Mouse (Mus musculus) erythroblast, embryonic 14.5 days (primary cell): ENCODE results near the gene Gm17018. TPM values are rescaled to one million over a fixed set of nuclear protein-coding genes. Genes with fewer than 3 reads are reported as not detected.

Source experiments
- H3K27me3 ChIP-seq: 2 replicates; pipeline ENCODE4 v1.6.1; 2012; ENCODE audit warnings: inconsistent platforms; ENCODE audit not compliant: control insufficient read depth
- H3K36me3 ChIP-seq: 2 replicates; pipeline ENCODE4 v1.6.1; 2012; ENCODE audit warnings: mild to moderate bottlenecking, inconsistent platforms; ENCODE audit not compliant: control insufficient read depth
- H3K4me1 ChIP-seq: 2 replicates; pipeline ENCODE4 v1.6.1; 2012; ENCODE audit warnings: inconsistent platforms; ENCODE audit not compliant: control insufficient read depth
- H3K4me3 ChIP-seq: replicated peaks from 2 replicates; pipeline ENCODE3; 2012; ENCODE audit warnings: moderate library complexity, mild to moderate bottlenecking, inconsistent platforms
- H3K9me3 ChIP-seq: 2 replicates; pipeline ENCODE4 v1.6.1; 2012; ENCODE audit warnings: low read length, inconsistent platforms, mixed read lengths; ENCODE audit not compliant: control insufficient read depth
- GATA1 ChIP-seq: IDR thresholded peaks from 2 replicates; pipeline ENCODE4 v1.6.1; 2012; ENCODE audit warnings: low read length, inconsistent platforms, mixed read lengths
- TAL1 ChIP-seq: IDR thresholded peaks from 3 replicates; pipeline ENCODE4 v1.6.1; 2012; ENCODE audit warnings: low read length, inconsistent platforms, mixed read lengths
- polyA plus RNA-seq: library from polyadenylated mRNA; stranded (reverse); fragments of >175 nt; gene quantifications from 2 replicates; pipeline ENCODE4 v1.2.3, GENCODE M21; 2012

Gm17018 gene
- polyA plus RNA-seq, 1 experiment = 1.9 TPM

GRCm38 (mm10) chr19:45573861-45574267 lies 13.4 kb downstream of the Gm17018 start:
- H3K36me3 ChIP-seq = peaks cover 28% of the 10 kb centered on the region
- H3K27me3 ChIP-seq = no peaks in the 10 kb centered on the region
- peaks cover 48% of the 10 kb centered on the region for H3K4me1 ChIP-seq
- H3K9me3 ChIP-seq = no peaks in the 10 kb centered on the region
- TF ChIP-seq TAL1 (no peak), GATA1 (no peak)
- H3K4me3 ChIP-seq = no peak overlapping the region

- H3K27me3 ChIP-seq = no peaks in the 10 kb centered on the region
- H3K36me3 ChIP-seq = peaks cover 33% of the 10 kb centered on the region
- H3K4me3 ChIP-seq = no peak overlapping the region
- no peaks in the 10 kb centered on the region for H3K9me3 ChIP-seq
- peaks cover 48% of the 10 kb centered on the region for H3K4me1 ChIP-seq
- no peak for TF ChIP-seq GATA1
- no peak for TF ChIP-seq TAL1
Measured at GRCm38 (mm10) chr19:45574339-45574898, 14.0 kb downstream of the Gm17018 start.

GRCm38 (mm10) chr19:45574941-45575631 lies 14.7 kb downstream of the Gm17018 start:
- Histone ChIP-seq H3K36me3 (peaks cover 36% of the 10 kb centered on the region), H3K9me3 (no peaks in the 10 kb centered on the region), H3K4me1 (peaks cover 48% of the 10 kb centered on the region), H3K27me3 (no peaks in the 10 kb centered on the region), H3K4me3 (no peak overlapping the region)
- TF ChIP-seq GATA1 = no peak
- no peak for TF ChIP-seq TAL1

GRCm38 (mm10) chr19:45575632-45576001 lies 15.2 kb downstream of the Gm17018 start:
- Histone ChIP-seq H3K9me3 (no peaks in the 10 kb centered on the region), H3K4me1 (peaks cover 48% of the 10 kb centered on the region), H3K27me3 (no peaks in the 10 kb centered on the region), H3K36me3 (peaks cover 39% of the 10 kb centered on the region), H3K4me3 (no peak overlapping the region)
- TF ChIP-seq GATA1 = no peak
- no peak for TF ChIP-seq TAL1

- H3K27me3 ChIP-seq = no peaks in the 10 kb centered on the region
- H3K9me3 ChIP-seq = peaks cover 3% of the 10 kb centered on the region; the same call in 1 of the 2 replicates
- TF ChIP-seq GATA1 = no peak
- TF ChIP-seq TAL1 = no peak
- peaks cover 52% of the 10 kb centered on the region for H3K4me1 ChIP-seq
- H3K36me3 ChIP-seq = peaks cover 45% of the 10 kb centered on the region
- H3K4me3 ChIP-seq = no peak overlapping the region
Measured at GRCm38 (mm10) chr19:45577141-45577750, 16.8 kb downstream of the Gm17018 start.

- H3K4me1 ChIP-seq = peaks cover 38% of the 10 kb centered on the region
- peaks cover 57% of the 10 kb centered on the region for H3K36me3 ChIP-seq
- no peak for TF ChIP-seq TAL1
- no peak for TF ChIP-seq GATA1
- peaks cover 3% of the 10 kb centered on the region; the same call in 1 of the 2 replicates for H3K9me3 ChIP-seq
- H3K4me3 ChIP-seq = no peak overlapping the region
- H3K27me3 ChIP-seq = no peaks in the 10 kb centered on the region
Measured at GRCm38 (mm10) chr19:45578976-45579375, 18.6 kb downstream of the Gm17018 start.

- H3K4me1 ChIP-seq = peaks cover 35% of the 10 kb centered on the region
- no peak overlapping the region for H3K4me3 ChIP-seq
- no peaks in the 10 kb centered on the region for H3K27me3 ChIP-seq
- TF ChIP-seq GATA1 (no peak), TAL1 (no peak)
- peaks cover 3% of the 10 kb centered on the region; the same call in 1 of the 2 replicates for H3K9me3 ChIP-seq
- H3K36me3 ChIP-seq = peaks cover 60% of the 10 kb centered on the region
Measured at GRCm38 (mm10) chr19:45579416-45579815, 19.0 kb downstream of the Gm17018 start.

GRCm38 (mm10) chr19:45580235-45580634 lies 19.8 kb downstream of the Gm17018 start:
- Histone ChIP-seq H3K9me3 (peaks cover 3% of the 10 kb centered on the region; the same call in 1 of the 2 replicates), H3K36me3 (peaks cover 66% of the 10 kb centered on the region), H3K4me1 (peaks cover 27% of the 10 kb centered on the region), H3K27me3 (no peaks in the 10 kb centered on the region), H3K4me3 (no peak overlapping the region)
- TF ChIP-seq GATA1 (no peak), TAL1 (no peak)

GRCm38 (mm10) chr19:45581257-45581656 lies 20.8 kb downstream of the Gm17018 start:
- Histone ChIP-seq H3K36me3 (peaks cover 74% of the 10 kb centered on the region), H3K27me3 (no peaks in the 10 kb centered on the region), H3K4me3 (no peak overlapping the region), H3K9me3 (peaks cover 3% of the 10 kb centered on the region; the same call in 1 of the 2 replicates), H3K4me1 (peaks cover 17% of the 10 kb centered on the region)
- TF ChIP-seq GATA1 (no peak), TAL1 (no peak)
